Mouse (Mus musculus): Measurements from ENCODE around the gene Itga11. TPM values are rescaled to one million over a fixed set of nuclear protein-coding genes. Genes with fewer than 3 reads are reported as not detected.

Gene Itga11
- total and polyA plus RNA-seq, 3 experiments, result 0.04 to 0.31 (median 0.04) TPM

- Histone ChIP-seq H3K9me3 (replicated peaks; ENCODE audit: low read length) (no peaks in the 10 kb centered on the region), H3K79me2 (replicated peaks; ENCODE audit: control insufficient read depth, extremely low read depth, insufficient read depth, poor library complexity, severe bottlenecking) (no peaks in the 10 kb centered on the region), H3K4me2 (ENCODE audit: insufficient read depth, low read depth, poor library complexity, severe bottlenecking) (no peak overlapping the region), H3K4me3 (replicated peaks in 1 of 3; ENCODE audit: low read depth in 2 of 3, low read length in 2 of 3, poor library complexity in 1 of 3) (no peak overlapping the region), H3K36me3 (replicated peaks in 1 of 2; ENCODE audit: control insufficient read depth in 1 of 2, insufficient read depth in 1 of 2, low read length in 1 of 2) (no peaks in the 10 kb centered on the region), H3K27ac (ENCODE audit: insufficient read depth, low read depth) (no peak overlapping the region), H3K9ac (ENCODE audit: insufficient read depth, low read depth) (no peak overlapping the region), H3K27me3 (replicated peaks) (no peaks in the 10 kb centered on the region), H3K4me1 (ENCODE audit: control insufficient read depth in 1 of 2, insufficient read depth in 2 of 2) (peaks cover 12 to 33% of the 10 kb centered on the region in 2 experiments)
- TF ChIP-seq TCF12 (IDR thresholded peaks at IDR 0.05; ENCODE audit: low read depth, low read length) (no peak), SIN3A (IDR thresholded peaks at IDR 0.05; ENCODE audit: low read length) (no peak), ETS1 (conservative IDR thresholded peaks at IDR 0.05; ENCODE audit: low read depth, low read length) (no peak), ZKSCAN1 (IDR thresholded peaks at IDR 0.05; ENCODE audit: borderline replicate concordance, low read depth, low read length) (no peak), MEF2A (IDR thresholded peaks at IDR 0.05; ENCODE audit: borderline replicate concordance, low read depth, low read length) (no peak), IRF4 (IDR thresholded peaks at IDR 0.05; ENCODE audit: low read depth, low read length) (no peak), E2F4 (IDR thresholded peaks at IDR 0.05; ENCODE audit: insufficient replicate concordance, low read depth, low read length) (no peak), KAT2A (IDR thresholded peaks at IDR 0.05; ENCODE audit: insufficient replicate concordance, low read length) (no peak), POLR2AphosphoS2 (IDR thresholded peaks at IDR 0.05; ENCODE audit: low read depth, low read length) (no peak), RAD21 (IDR thresholded peaks at IDR 0.05; ENCODE audit: low read depth, low read length) (no peak), MAFK (IDR thresholded peaks at IDR 0.05; ENCODE audit: insufficient replicate concordance, low read length) (no peak), EP300 (IDR thresholded peaks at IDR 0.05; ENCODE audit: low read length) (no peak), JUN (IDR thresholded peaks at IDR 0.05; ENCODE audit: insufficient read depth, low read depth, low read length) (no peak), RCOR1 (conservative IDR thresholded peaks at IDR 0.05; ENCODE audit: low read depth, low read length) (no peak), UBTF (IDR thresholded peaks at IDR 0.05; ENCODE audit: low read depth, low read length) (no peak), MAX (IDR thresholded peaks at IDR 0.05; ENCODE audit: low read length) (no peak), POLR2A (IDR thresholded peaks at IDR 0.05; ENCODE audit: low read depth, low read length) (no peak), MAZ (IDR thresholded peaks at IDR 0.05; ENCODE audit: low read depth, low read length) (no peak), CHD1 (IDR thresholded peaks at IDR 0.05; ENCODE audit: low read depth, low read length) (no peak), ZMIZ1 (IDR thresholded peaks at IDR 0.05; ENCODE audit: low read depth, low read length) (no peak)
- DNase-seq (ENCODE audit: extremely low read depth), result no peak
- in situ Hi-C loops (cut with MboI; ENCODE audit: low pct_ligation_motif_present, low pct_unique_long_range_greater_than_20kb, low sequenced_read_pairs), result no loop called here
- dilution Hi-C loops (cut with MboI; ENCODE audit: extremely low pct_ligation_motif_present, extremely low pct_unique_long_range_greater_than_20kb, low sequenced_read_pairs), result no loop called here
Observed at GRCm38 (mm10) chr9:62768361-62768760, 90.7 kb downstream of the Itga11 start.

GRCm38 (mm10) chr9:62772746-62773145 lies 95.1 kb downstream of the Itga11 start:
- Histone ChIP-seq H3K27me3 (replicated peaks) (no peaks in the 10 kb centered on the region), H3K27ac (ENCODE audit: insufficient read depth, low read depth) (no peak overlapping the region), H3K4me1 (ENCODE audit: control insufficient read depth in 1 of 2, insufficient read depth in 2 of 2) (peaks cover 12 to 36% of the 10 kb centered on the region in 2 experiments), H3K9me3 (replicated peaks; ENCODE audit: low read length) (no peaks in the 10 kb centered on the region), H3K36me3 (replicated peaks in 1 of 2; ENCODE audit: control insufficient read depth in 1 of 2, insufficient read depth in 1 of 2, low read length in 1 of 2) (no peaks in the 10 kb centered on the region), H3K4me2 (ENCODE audit: insufficient read depth, low read depth, poor library complexity, severe bottlenecking) (no peak overlapping the region), H3K9ac (ENCODE audit: insufficient read depth, low read depth) (no peak overlapping the region), H3K4me3 (replicated peaks in 1 of 3; ENCODE audit: low read depth in 2 of 3, low read length in 2 of 3, poor library complexity in 1 of 3) (no peak overlapping the region), H3K79me2 (replicated peaks; ENCODE audit: control insufficient read depth, extremely low read depth, insufficient read depth, poor library complexity, severe bottlenecking) (no peaks in the 10 kb centered on the region)
- TF ChIP-seq ELF1 (IDR thresholded peaks at IDR 0.05; ENCODE audit: low read depth, low read length), result 0 out of 2 replicates have a peak, but pooled peaks have one; percentile 2
- no peak for TF ChIP-seq KAT2A (IDR thresholded peaks at IDR 0.05; ENCODE audit: insufficient replicate concordance, low read length)
- in situ Hi-C loops (cut with MboI; ENCODE audit: low pct_ligation_motif_present, low pct_unique_long_range_greater_than_20kb, low sequenced_read_pairs), result loop anchor here (10.0 kb wide), 1 partner anchor 148 kb away; no protein-coding TSS in a partner anchor
- dilution Hi-C loops (cut with MboI; ENCODE audit: extremely low pct_ligation_motif_present, extremely low pct_unique_long_range_greater_than_20kb, low sequenced_read_pairs), result no loop called here
- DNase-seq (ENCODE audit: extremely low read depth), result no peak

All from CH12.LX (cell line).